Mouse (Mus musculus): ENCODE measurements around the gene Igfbp5. TPM values are rescaled to one million over a fixed set of nuclear protein-coding genes. Genes with fewer than 3 reads are reported as not detected.
A peak's percentile ranks its signal among the peaks of the same experiment; 100 is the strongest.

Gene Igfbp5
- polyA plus RNA-seq, 1 experiment from 2014 or later, result 122 TPM

DNA sequence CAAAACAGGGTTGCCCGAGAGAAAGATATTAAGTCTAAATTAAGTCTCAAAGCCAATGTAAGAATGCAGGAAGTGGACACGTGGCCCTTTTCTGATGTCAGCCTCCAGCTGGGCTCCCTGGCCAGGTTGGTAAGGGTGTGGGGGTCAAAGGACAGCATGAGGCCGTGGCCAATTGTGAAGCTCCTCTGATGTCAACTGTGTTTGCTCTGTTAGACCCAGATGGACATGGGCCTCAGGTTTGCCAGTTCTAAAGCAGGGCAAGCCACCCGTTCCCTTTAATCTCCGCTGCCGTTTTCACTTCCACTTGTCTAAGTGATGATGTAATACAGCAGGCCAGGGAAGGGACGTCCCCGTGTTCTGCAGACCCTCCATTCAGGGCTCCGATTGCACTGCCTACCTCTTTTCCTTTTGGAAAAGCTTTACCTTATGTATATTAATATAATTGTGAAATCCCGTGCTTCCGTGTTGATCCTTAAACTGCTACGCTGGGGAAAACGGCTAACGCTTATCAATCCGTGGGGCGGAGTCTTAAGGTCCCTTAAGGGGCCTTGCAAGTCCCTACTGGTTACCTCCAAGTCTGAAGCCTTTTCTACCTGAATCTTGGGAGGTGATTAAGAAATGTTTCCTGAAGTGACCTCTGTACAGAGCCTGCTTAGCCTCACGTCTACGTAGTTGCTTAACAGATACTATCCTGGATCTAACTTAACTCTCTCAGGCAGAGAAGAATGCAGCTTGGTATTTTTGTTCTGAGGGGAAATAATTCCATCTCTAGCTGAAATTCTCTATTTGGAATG lies 31.8 kb downstream of the Igfbp5 start:
- Histone ChIP-seq H3K27me3 (ENCODE audit: control insufficient read depth, insufficient read depth, low read length) (no peaks in the 10 kb centered on the region), H3K4me2 (ENCODE audit: low read depth, low read length) (no peak overlapping the region), H3K9ac (ENCODE audit: low read length) (no peak overlapping the region), H3K4me3 (replicated peaks; ENCODE audit: low read length) (no peak overlapping the region), H3K4me1 (ENCODE audit: control insufficient read depth, insufficient read depth, low read length) (0 out of 2 replicates have a peak, but pooled peaks cover 5% of the 10 kb centered on the region), H3K36me3 (ENCODE audit: control insufficient read depth, insufficient read depth, low read length) (no peaks in the 10 kb centered on the region), H3K9me3 (replicated peaks; ENCODE audit: control insufficient read depth, low read length) (no peaks in the 10 kb centered on the region), H3K27ac (ENCODE audit: low read length) (no peak overlapping the region)
- peak; percentile 68; the same call in 1 of the 2 replicates for ATAC-seq (ENCODE audit: insufficient read depth, low FRiP score)
- 69% methylated on average over 18 of the region's 18 CpGs for WGBS

DNA sequence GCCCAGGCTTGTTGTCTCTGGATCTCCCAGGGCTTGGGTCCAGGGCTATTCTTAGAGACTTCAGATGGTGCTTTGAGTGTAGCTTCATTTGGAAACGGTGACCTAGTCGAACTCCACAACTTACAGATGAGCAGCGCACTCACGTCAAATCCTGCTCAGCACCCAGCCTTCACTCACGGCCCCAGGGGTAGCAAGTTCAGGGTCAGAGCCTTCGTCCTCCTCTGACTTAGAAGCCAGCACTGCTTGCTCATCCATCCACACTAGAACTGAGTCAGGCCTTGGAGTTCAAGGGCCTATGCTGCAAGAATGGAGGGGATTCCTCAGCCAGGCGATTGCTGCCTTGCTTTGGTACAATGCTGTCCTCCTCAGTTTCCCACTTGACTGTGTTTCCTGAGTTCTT lies 34.9 kb downstream of the Igfbp5 start:
- H3K4me1 ChIP-seq (ENCODE audit: control insufficient read depth, insufficient read depth, low read length), result 0 out of 2 replicates have a peak, but pooled peaks cover 5% of the 10 kb centered on the region
- no peak overlapping the region for H3K4me2 ChIP-seq (ENCODE audit: low read depth, low read length)
- H3K9ac ChIP-seq (ENCODE audit: low read length), result no peak overlapping the region
- H3K27ac ChIP-seq (ENCODE audit: low read length), result no peak overlapping the region
- 85% methylated on average over 7 of the region's 7 CpGs for WGBS
- no peaks in the 10 kb centered on the region for H3K36me3 ChIP-seq (ENCODE audit: control insufficient read depth, insufficient read depth, low read length)
- H3K4me3 ChIP-seq (replicated peaks; ENCODE audit: low read length), result no peak overlapping the region
- H3K9me3 ChIP-seq (replicated peaks; ENCODE audit: control insufficient read depth, low read length), result no peaks in the 10 kb centered on the region
- ATAC-seq (ENCODE audit: insufficient read depth, low FRiP score), result no peak
- H3K27me3 ChIP-seq (ENCODE audit: control insufficient read depth, insufficient read depth, low read length), result no peaks in the 10 kb centered on the region

DNA sequence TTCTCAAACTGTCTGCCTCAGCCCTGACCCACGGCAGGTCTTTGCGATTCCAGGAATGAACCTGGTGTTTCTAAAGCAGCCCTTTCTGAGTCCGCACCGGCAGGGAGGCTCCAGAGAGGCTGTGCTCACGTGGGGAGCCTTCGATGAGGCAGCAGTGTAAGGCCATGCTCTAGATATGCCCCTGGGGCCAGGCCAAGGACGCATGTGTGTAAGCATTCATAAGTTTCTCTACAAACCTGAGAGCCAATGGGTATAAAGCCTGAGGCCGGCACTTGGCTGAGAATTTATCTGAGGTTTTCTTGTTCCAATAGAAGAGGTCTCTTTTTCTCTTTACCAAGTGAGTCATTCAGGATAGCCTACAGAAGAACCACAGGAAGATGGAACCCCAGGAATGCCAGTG lies 35.3 kb downstream of the Igfbp5 start:
- Histone ChIP-seq H3K9ac (ENCODE audit: low read length) (no peak overlapping the region), H3K27me3 (ENCODE audit: control insufficient read depth, insufficient read depth, low read length) (no peaks in the 10 kb centered on the region), H3K4me2 (ENCODE audit: low read depth, low read length) (no peak overlapping the region), H3K36me3 (ENCODE audit: control insufficient read depth, insufficient read depth, low read length) (no peaks in the 10 kb centered on the region), H3K27ac (ENCODE audit: low read length) (no peak overlapping the region), H3K9me3 (replicated peaks; ENCODE audit: control insufficient read depth, low read length) (no peaks in the 10 kb centered on the region), H3K4me1 (ENCODE audit: control insufficient read depth, insufficient read depth, low read length) (0 out of 2 replicates have a peak, but pooled peaks cover 5% of the 10 kb centered on the region), H3K4me3 (replicated peaks; ENCODE audit: low read length) (no peak overlapping the region)
- no peak for ATAC-seq (ENCODE audit: insufficient read depth, low FRiP score)
- 66% methylated on average over 8 of the region's 8 CpGs for WGBS

DNA sequence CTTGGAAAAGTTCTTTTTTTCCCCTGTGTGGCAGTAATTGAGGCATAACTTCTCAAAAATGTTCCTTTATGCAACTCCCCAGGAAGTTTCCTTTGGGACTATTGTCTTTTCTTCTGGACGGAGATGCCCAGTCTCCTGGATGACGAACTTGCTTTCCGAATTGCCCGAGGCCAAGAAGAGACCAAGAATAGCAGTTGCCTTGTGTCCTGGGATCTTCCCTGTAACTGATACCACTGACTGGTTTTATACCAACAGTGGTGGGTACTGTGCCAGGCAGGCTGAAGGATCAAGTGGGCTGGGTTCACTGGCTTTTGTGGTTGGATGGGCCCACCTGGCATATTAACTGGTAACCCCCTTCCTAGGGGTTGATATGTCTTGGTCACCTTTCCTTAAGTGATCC lies 41.1 kb downstream of the Igfbp5 start:
- no peak for ATAC-seq (ENCODE audit: insufficient read depth, low FRiP score)
- Histone ChIP-seq H3K4me3 (replicated peaks; ENCODE audit: low read length) (no peak overlapping the region), H3K27ac (ENCODE audit: low read length) (no peak overlapping the region), H3K27me3 (ENCODE audit: control insufficient read depth, insufficient read depth, low read length) (no peaks in the 10 kb centered on the region), H3K9ac (ENCODE audit: low read length) (no peak overlapping the region), H3K36me3 (ENCODE audit: control insufficient read depth, insufficient read depth, low read length) (no peaks in the 10 kb centered on the region), H3K4me2 (ENCODE audit: low read depth, low read length) (no peak overlapping the region), H3K4me1 (ENCODE audit: control insufficient read depth, insufficient read depth, low read length) (no peaks in the 10 kb centered on the region), H3K9me3 (replicated peaks; ENCODE audit: control insufficient read depth, low read length) (no peaks in the 10 kb centered on the region)
- 87% methylated on average over 4 of the region's 4 CpGs for WGBS

DNA sequence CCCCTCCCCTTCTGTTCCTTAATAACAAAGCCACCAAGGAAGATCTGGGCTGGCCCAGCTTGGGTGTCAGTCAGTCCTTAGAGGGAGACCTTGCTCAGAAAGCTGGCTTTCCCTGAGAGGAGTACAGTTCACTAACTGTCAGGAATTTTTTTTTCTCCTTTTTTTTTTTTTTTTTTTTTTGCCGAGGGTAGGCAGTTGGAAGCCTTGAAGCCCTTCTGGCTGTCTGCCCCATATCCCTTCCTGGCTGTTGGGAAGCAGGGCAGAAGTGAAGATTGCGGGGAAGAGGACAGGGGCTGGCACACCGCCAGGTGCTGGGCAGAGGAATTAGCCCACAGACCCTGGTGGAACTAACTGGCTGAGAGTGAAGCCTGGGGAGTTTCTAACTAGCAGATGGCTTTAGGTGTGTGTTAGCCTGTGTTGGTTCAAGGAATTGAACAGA lies 42.0 kb downstream of the Igfbp5 start:
- Histone ChIP-seq H3K9ac (ENCODE audit: low read length) (no peak overlapping the region), H3K9me3 (replicated peaks; ENCODE audit: control insufficient read depth, low read length) (no peaks in the 10 kb centered on the region), H3K4me2 (ENCODE audit: low read depth, low read length) (no peak overlapping the region), H3K4me1 (ENCODE audit: control insufficient read depth, insufficient read depth, low read length) (no peaks in the 10 kb centered on the region; the same call in 1 of the 2 replicates), H3K4me3 (replicated peaks; ENCODE audit: low read length) (no peak overlapping the region), H3K36me3 (ENCODE audit: control insufficient read depth, insufficient read depth, low read length) (no peaks in the 10 kb centered on the region), H3K27ac (ENCODE audit: low read length) (no peak overlapping the region), H3K27me3 (ENCODE audit: control insufficient read depth, insufficient read depth, low read length) (no peaks in the 10 kb centered on the region)
- no peak for ATAC-seq (ENCODE audit: insufficient read depth, low FRiP score)
- WGBS, result 38% methylated on average over 3 of the region's 3 CpGs

DNA sequence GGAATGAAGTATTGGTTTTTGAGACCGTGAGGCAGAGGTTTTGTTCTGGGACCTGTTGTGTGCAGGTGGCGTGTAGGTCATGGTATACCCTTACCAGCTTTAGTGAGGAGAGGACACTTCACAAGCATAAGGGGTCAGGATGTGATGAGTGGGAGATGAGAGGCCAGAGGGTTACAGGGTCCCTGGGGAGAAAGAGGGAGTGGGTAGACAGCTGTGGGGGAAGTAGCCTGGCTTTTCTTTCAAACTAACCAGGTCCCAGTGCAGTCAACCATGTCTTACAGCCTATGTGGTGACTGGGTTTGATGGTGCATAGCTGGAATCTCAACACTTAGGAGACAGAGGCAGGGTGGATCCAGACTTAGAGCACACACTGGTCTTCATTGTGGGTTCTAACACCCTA lies 44.2 kb downstream of the Igfbp5 start:
- Histone ChIP-seq H3K36me3 (ENCODE audit: control insufficient read depth, insufficient read depth, low read length) (no peaks in the 10 kb centered on the region), H3K27ac (ENCODE audit: low read length) (no peak overlapping the region), H3K4me3 (replicated peaks; ENCODE audit: low read length) (no peak overlapping the region), H3K9ac (ENCODE audit: low read length) (no peak overlapping the region), H3K9me3 (replicated peaks; ENCODE audit: control insufficient read depth, low read length) (no peaks in the 10 kb centered on the region), H3K27me3 (ENCODE audit: control insufficient read depth, insufficient read depth, low read length) (no peaks in the 10 kb centered on the region), H3K4me1 (ENCODE audit: control insufficient read depth, insufficient read depth, low read length) (peaks cover 13% of the 10 kb centered on the region; the same call in 1 of the 2 replicates), H3K4me2 (ENCODE audit: low read depth, low read length) (no peak overlapping the region)
- 87% methylated on average over 2 of the region's 2 CpGs for WGBS
- no peak for ATAC-seq (ENCODE audit: insufficient read depth, low FRiP score)

DNA sequence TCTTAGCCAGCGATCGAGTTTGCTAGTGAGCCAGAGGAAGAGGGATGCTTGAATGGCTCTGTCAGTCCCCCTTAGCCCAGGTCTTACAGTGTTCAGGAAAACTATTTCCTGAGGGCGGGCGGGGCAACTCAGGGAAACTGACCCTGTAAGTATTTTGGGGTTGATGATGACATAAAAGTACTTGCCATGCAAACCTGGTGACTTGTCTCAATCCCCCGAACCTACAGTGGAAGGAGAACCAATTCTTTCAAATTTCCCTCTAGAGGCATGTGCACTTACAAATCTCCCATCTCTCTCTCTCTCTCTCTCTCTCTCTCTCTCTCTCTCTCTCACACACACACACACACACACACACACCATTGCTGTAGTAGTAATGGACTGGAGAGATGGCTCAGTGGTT lies 45.8 kb downstream of the Igfbp5 start:
- 91% methylated on average over 5 of the region's 5 CpGs for WGBS
- H3K4me1 ChIP-seq (ENCODE audit: control insufficient read depth, insufficient read depth, low read length), result peaks cover 13% of the 10 kb centered on the region; the same call in 1 of the 2 replicates
- H3K9ac ChIP-seq (ENCODE audit: low read length), result no peak overlapping the region
- no peak overlapping the region for H3K4me2 ChIP-seq (ENCODE audit: low read depth, low read length)
- ATAC-seq (ENCODE audit: insufficient read depth, low FRiP score), result no peak
- no peak overlapping the region for H3K27ac ChIP-seq (ENCODE audit: low read length)
- H3K9me3 ChIP-seq (replicated peaks; ENCODE audit: control insufficient read depth, low read length), result no peaks in the 10 kb centered on the region
- H3K4me3 ChIP-seq (replicated peaks; ENCODE audit: low read length), result no peak overlapping the region
- H3K27me3 ChIP-seq (ENCODE audit: control insufficient read depth, insufficient read depth, low read length), result no peaks in the 10 kb centered on the region
- no peaks in the 10 kb centered on the region for H3K36me3 ChIP-seq (ENCODE audit: control insufficient read depth, insufficient read depth, low read length)

DNA sequence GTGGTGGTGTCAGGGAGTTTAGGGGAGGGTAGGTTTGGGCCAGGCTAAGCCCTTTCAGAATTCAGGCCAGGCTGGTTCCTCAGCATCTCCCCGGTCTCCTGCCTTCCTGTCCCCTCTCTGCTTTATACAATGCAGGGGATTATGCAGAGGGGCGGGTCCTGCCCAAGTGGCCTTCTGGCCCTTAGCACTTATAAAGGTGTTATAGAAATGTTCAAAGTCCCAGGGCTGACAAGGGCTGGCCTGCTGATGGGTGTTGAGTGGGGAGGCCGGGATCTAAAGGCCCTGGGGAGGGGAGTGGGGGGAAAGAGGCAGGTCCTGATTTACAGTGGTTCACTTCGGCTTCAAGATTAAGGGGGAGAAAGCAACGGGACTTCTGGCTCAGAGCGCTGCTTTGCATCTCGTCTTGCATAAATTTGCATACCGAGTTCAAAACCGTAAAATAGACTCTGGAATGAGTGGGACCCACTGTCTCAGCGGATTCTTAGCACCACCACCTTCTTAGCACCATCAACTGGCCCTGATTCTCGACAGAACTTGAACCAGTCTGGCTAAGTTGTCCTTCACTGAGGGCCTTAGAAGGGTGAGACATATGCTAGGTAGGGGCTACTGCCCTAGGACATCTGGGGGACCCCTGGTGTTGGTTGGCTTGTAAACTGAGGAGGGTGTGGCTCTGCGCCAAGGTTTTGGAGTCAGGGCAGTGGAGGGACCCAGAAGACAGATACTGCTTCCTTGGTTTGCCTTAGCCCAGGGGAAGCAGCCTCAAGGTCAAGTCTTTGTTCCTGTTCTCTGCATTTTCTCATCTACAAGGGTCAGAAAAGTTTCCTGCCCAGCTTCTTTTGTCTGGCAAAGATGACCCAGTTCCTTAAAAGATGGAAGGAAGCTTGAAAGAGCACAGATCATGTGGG lies 47.0 kb downstream of the Igfbp5 start:
- peak overlapping the region; percentile 12; the same call in 1 of the 2 replicates for H3K27ac ChIP-seq (ENCODE audit: low read length)
- H3K4me1 ChIP-seq (ENCODE audit: control insufficient read depth, insufficient read depth, low read length), result peaks cover 13% of the 10 kb centered on the region
- 36% methylated on average over 12 of the region's 12 CpGs for WGBS
- peak overlapping the region; percentile 69 for H3K4me3 ChIP-seq (replicated peaks; ENCODE audit: low read length)
- no peaks in the 10 kb centered on the region for H3K27me3 ChIP-seq (ENCODE audit: control insufficient read depth, insufficient read depth, low read length)
- peak overlapping the region; percentile 81; the same call in 1 of the 2 replicates for H3K9ac ChIP-seq (ENCODE audit: low read length)
- ATAC-seq (ENCODE audit: insufficient read depth, low FRiP score), result 0 out of 2 replicates have a peak, but pooled peaks have one; percentile 19
- H3K9me3 ChIP-seq (replicated peaks; ENCODE audit: control insufficient read depth, low read length), result no peaks in the 10 kb centered on the region
- H3K4me2 ChIP-seq (ENCODE audit: low read depth, low read length), result peak overlapping the region; percentile 94
- H3K36me3 ChIP-seq (ENCODE audit: control insufficient read depth, insufficient read depth, low read length), result no peaks in the 10 kb centered on the region

DNA sequence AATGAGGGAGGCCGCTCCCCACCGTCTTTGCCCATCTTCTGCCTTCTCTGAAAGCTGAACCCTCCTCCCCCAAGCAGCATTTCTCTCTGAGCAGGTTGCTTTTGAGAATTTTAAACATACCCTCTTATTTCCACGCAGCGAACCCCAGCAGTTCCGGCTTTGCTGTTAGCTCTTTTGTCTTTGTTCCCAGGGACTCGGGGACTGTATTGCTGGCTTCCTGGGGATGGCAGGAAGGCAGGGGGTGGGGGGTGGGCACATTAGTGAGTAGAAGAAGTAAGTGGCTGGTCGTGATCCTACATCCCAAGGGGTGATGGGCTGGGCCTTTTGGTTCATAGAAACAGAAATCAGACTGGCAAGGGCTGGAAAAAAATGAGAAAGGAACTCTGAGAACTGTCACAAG lies 47.8 kb downstream of the Igfbp5 start:
- H3K4me1 ChIP-seq (ENCODE audit: control insufficient read depth, insufficient read depth, low read length), result peaks cover 13% of the 10 kb centered on the region
- H3K36me3 ChIP-seq (ENCODE audit: control insufficient read depth, insufficient read depth, low read length), result no peaks in the 10 kb centered on the region
- H3K27ac ChIP-seq (ENCODE audit: low read length), result peak overlapping the region; percentile 12
- peak overlapping the region; percentile 69 for H3K4me3 ChIP-seq (replicated peaks; ENCODE audit: low read length)
- peak overlapping the region; percentile 94 for H3K4me2 ChIP-seq (ENCODE audit: low read depth, low read length)
- WGBS, result 28% methylated on average over 7 of the region's 7 CpGs
- H3K27me3 ChIP-seq (ENCODE audit: control insufficient read depth, insufficient read depth, low read length), result no peaks in the 10 kb centered on the region
- H3K9ac ChIP-seq (ENCODE audit: low read length), result peak overlapping the region; percentile 81
- no peaks in the 10 kb centered on the region for H3K9me3 ChIP-seq (replicated peaks; ENCODE audit: control insufficient read depth, low read length)
- ATAC-seq (ENCODE audit: insufficient read depth, low FRiP score), result no peak
